Comparison of ENCODE assay signal across 9 mouse cellular contexts in genomic region chr1:170632385-170632784, GRCm38 (mm10). TPM values are rescaled to one million over a fixed set of nuclear protein-coding genes. Genes with fewer than 3 reads are reported as not detected.
A peak's percentile ranks its signal among the peaks of the same experiment; 100 is the strongest.
DNase-seq lines count a peak whose midpoint lies in the region; ATAC-seq and TF ChIP-seq lines count a peak whose summit lies in the region.
"Had no signal": no experiment of that assay in that cellular context is flagged by ENCODE, and none has a peak within 500 bp of the region (broad histone marks: within the 10 kb centered on the region; RNA-seq: fewer than 3 reads in every experiment).

No protein-coding gene starts in this region.

- peak; percentile 93 for TF ChIP-seq RAD21 in MEL (IDR thresholded peaks at IDR 0.05; ENCODE audit: low read depth, low read length)

- H3K4me2 ChIP-seq in forebrain, embryonic 16.5 days (ENCODE audit: low read length) = no peak overlapping the region
- H3K4me2 ChIP-seq in hindbrain, embryonic 11.5 days (replicated peaks; ENCODE audit: low read depth, low read length) = no peak overlapping the region

- H3K27ac ChIP-seq in MEL (ENCODE audit: control insufficient read depth, low read depth, low read length) = no peak overlapping the region
- no peak overlapping the region for H3K27ac ChIP-seq in forebrain, embryonic 16.5 days (ENCODE audit: low read length)
- H3K27ac ChIP-seq in hindbrain, embryonic 11.5 days (ENCODE audit: low read depth, low read length) = no peak overlapping the region
- H3K27ac ChIP-seq: macrophage had no signal

- ATAC-seq in forebrain, embryonic 16.5 days = peak; percentile 87
- ATAC-seq in hindbrain, embryonic 11.5 days (ENCODE audit: low FRiP score) = peak; percentile 61; the same call in 1 of the 2 replicates

- H3K4me1 ChIP-seq in MEL (ENCODE audit: control insufficient read depth in 1 of 2, insufficient read depth in 2 of 2, low read length in 2 of 2) = peaks cover 0 to 4% of the 10 kb centered on the region in 2 experiments; a peak in 1 of 4 replicates
- no peaks in the 10 kb centered on the region for H3K4me1 ChIP-seq in forebrain, embryonic 16.5 days (replicated peaks; ENCODE audit: control insufficient read depth, insufficient read depth, low read length)
- no peaks in the 10 kb centered on the region for H3K4me1 ChIP-seq in hindbrain, embryonic 11.5 days (replicated peaks; ENCODE audit: control insufficient read depth, insufficient read depth, low read length)

- H3K79me2 ChIP-seq in MEL (ENCODE audit: control insufficient read depth, insufficient read depth, low read length, poor library complexity) = no peaks in the 10 kb centered on the region

- TF ChIP-seq POLR2A in MEL (IDR thresholded peaks at IDR 0.05; ENCODE audit: control insufficient read depth in 1 of 2, insufficient read depth in 1 of 2, low read depth in 1 of 2, low read length in 2 of 2, poor library complexity in 1 of 2) = no peak

- TF ChIP-seq EP300 in MEL (IDR thresholded peaks at IDR 0.05; ENCODE audit: low read depth in 1 of 2, low read length in 2 of 2) = no peak

- peak; percentile 92 to 100 (median 97) for TF ChIP-seq CTCF in MEL (IDR thresholded peaks at IDR 0.05 in 2 of 3, conservative IDR thresholded peaks at IDR 0.05 in 1 of 3; ENCODE audit: control insufficient read depth in 1 of 3, insufficient read depth in 1 of 3, low read depth in 2 of 3, low read length in 3 of 3, poor library complexity in 1 of 3, severe bottlenecking in 1 of 3)

- no peaks in the 10 kb centered on the region for H3K9me3 ChIP-seq in MEL (replicated peaks; ENCODE audit: insufficient read depth, low read length)
- no peaks in the 10 kb centered on the region for H3K9me3 ChIP-seq in forebrain, embryonic 16.5 days (ENCODE audit: control insufficient read depth, low read length)
- H3K9me3 ChIP-seq in hindbrain, embryonic 11.5 days (ENCODE audit: control insufficient read depth, low read length) = no peaks in the 10 kb centered on the region

- peak; percentile 84 for DNase-seq in MEL (ENCODE audit: low read depth, low spot score)
- DNase-seq in cerebellum, adult 11 months = peak; percentile 58
- DNase-seq in hindbrain, embryonic 11.5 days (ENCODE audit: low spot score) = peak; percentile 80
- DNase-seq in layer of hippocampus, postnatal 10 days (ENCODE audit: low spot score in 2 of 2) = peak; percentile 86 to 90
- peak; percentile 84 for DNase-seq in lung, postnatal 14 days
- DNase-seq in retina, postnatal 1 day = peak; percentile 80
- peak; percentile 43 for DNase-seq in urinary bladder, adult 2 months (ENCODE audit: low spot score)

- H3K4me3 ChIP-seq in MEL (ENCODE audit: control insufficient read depth in 1 of 2, insufficient read depth in 1 of 2, low read depth in 2 of 2, low read length in 2 of 2) = no peak overlapping the region
- no peak overlapping the region for H3K4me3 ChIP-seq in forebrain, embryonic 16.5 days (replicated peaks; ENCODE audit: low read length)
- H3K4me3 ChIP-seq in hindbrain, embryonic 11.5 days (ENCODE audit: low read depth, low read length) = no peak overlapping the region

- WGBS in forebrain, embryonic 16.5 days = 19% methylated on average over 3 of the region's 3 CpGs
- WGBS in hindbrain, embryonic 11.5 days = 17% methylated on average over 3 of the region's 3 CpGs

- H3K36me3 ChIP-seq in MEL (ENCODE audit: control insufficient read depth in 1 of 2, insufficient read depth in 2 of 2, low read length in 2 of 2) = no peaks in the 10 kb centered on the region; a peak in 1 of 4 replicates
- H3K36me3 ChIP-seq in forebrain, embryonic 16.5 days (ENCODE audit: control insufficient read depth, insufficient read depth) = no peaks in the 10 kb centered on the region
- H3K36me3 ChIP-seq in hindbrain, embryonic 11.5 days (ENCODE audit: control insufficient read depth, insufficient read depth, low read length) = no peaks in the 10 kb centered on the region

- no peaks in the 10 kb centered on the region for H3K27me3 ChIP-seq in MEL (ENCODE audit: control insufficient read depth in 1 of 2, insufficient read depth in 2 of 2, low read length in 2 of 2)
- no peaks in the 10 kb centered on the region for H3K27me3 ChIP-seq in forebrain, embryonic 16.5 days (replicated peaks; ENCODE audit: control insufficient read depth, insufficient read depth, low read length)
- no peaks in the 10 kb centered on the region for H3K27me3 ChIP-seq in hindbrain, embryonic 11.5 days (ENCODE audit: control insufficient read depth, insufficient read depth, low read length)

- no peak overlapping the region for H3K9ac ChIP-seq in MEL (ENCODE audit: control insufficient read depth, low read depth, low read length, poor library complexity, severe bottlenecking)
- no peak overlapping the region for H3K9ac ChIP-seq in forebrain, embryonic 16.5 days (replicated peaks; ENCODE audit: low read depth, low read length)
- no peak overlapping the region for H3K9ac ChIP-seq in hindbrain, embryonic 11.5 days (ENCODE audit: low read depth, low read length)

TF ChIP-seq in MEL, 35 proteins besides CTCF, POLR2A, EP300 and RAD21:
- TF ChIP-seq SMC3 (IDR thresholded peaks at IDR 0.05; ENCODE audit: low read depth, low read length) (peak; percentile 96), GABPA (IDR thresholded peaks at IDR 0.05; ENCODE audit: low read depth, low read length) (no peak), ZC3H11A (IDR thresholded peaks at IDR 0.05; ENCODE audit: low read depth, low read length) (peak; percentile 91)

RNA-seq across cellular contexts. Expression of gene Olfml2b, which starts 11.9 kb away (rescaled TPM):
- total RNA-seq in MEL (2012; rRNA removed) = not detected in 2 replicates
- polyA plus RNA-seq in MEL (2012; ENCODE audit: insufficient read depth in 1 of 2, insufficient read length in 2 of 2, low read depth in 1 of 2, low replicate concordance in 2 of 2, missing spikeins in 1 of 2) = not detected
- polyA plus RNA-seq in forebrain, embryonic 16.5 days (2015; fragmentation: Nextera tagmentation; extraction: Ambion mirVana) = 11.1 and 12.2 TPM in 2 replicates
- 4.5 and 6.7 TPM in 2 replicates for polyA plus RNA-seq in hindbrain, embryonic 11.5 days (2014; fragmentation: Nextera tagmentation; extraction: Ambion mirVana)
- total RNA-seq in layer of hippocampus, postnatal 10 days (2021) = 10 to 100 TPM; 21.7 to 25.0 TPM
- polyA plus RNA-seq in urinary bladder, adult 2 months (2012; rRNA removed) = 37.8 and 39.7 TPM in 2 replicates

RNA-seq across cellular contexts. Expression of gene Nos1ap, which starts 42.7 kb away (rescaled TPM):
- 0.56 and 0.62 TPM in 2 replicates for total RNA-seq in MEL (2012; rRNA removed)
- 1 to 10 TPM in 1 of 2 experiments, not detected in 1; 2.4 TPM for polyA plus RNA-seq in MEL (2012; ENCODE audit: insufficient read depth in 1 of 2, insufficient read length in 2 of 2, low read depth in 1 of 2, low replicate concordance in 2 of 2, missing spikeins in 1 of 2)
- polyA plus RNA-seq in forebrain, embryonic 16.5 days (2015; fragmentation: Nextera tagmentation; extraction: Ambion mirVana) = 20.9 and 26.9 TPM in 2 replicates
- polyA plus RNA-seq in hindbrain, embryonic 11.5 days (2014; fragmentation: Nextera tagmentation; extraction: Ambion mirVana) = 6.7 and 9.7 TPM in 2 replicates
- 10 to 100 TPM; 83.9 to 88.5 TPM for total RNA-seq in layer of hippocampus, postnatal 10 days (2021)
- 7.8 and 10.8 TPM in 2 replicates for polyA plus RNA-seq in urinary bladder, adult 2 months (2012; rRNA removed)
